Mouse (Mus musculus) ES-E14 (cell line): ENCODE measurements around the gene Arid2. TPM values are rescaled to one million over a fixed set of nuclear protein-coding genes. Genes with fewer than 3 reads are reported as not detected.
A peak's percentile ranks its signal among the peaks of the same experiment; 100 is the strongest.
"Not testable (repeated sequence)": the region's sequence is repeated elsewhere in the genome, so short reads cannot be mapped to it uniquely, and the experiment has no call there.

Source experiments
- DNase-seq: peaks from one replicate; pipeline ENCODE4 v3.0.0-alpha.2; 2013; ENCODE audit warnings: low read depth, low spot score
- H3K27ac ChIP-seq: 2 replicates; pipeline ENCODE4 v1.5.1; 2012; ENCODE audit warnings: low read depth, mild to moderate bottlenecking, low read length, moderate library complexity, mixed read lengths; ENCODE audit not compliant: poor library complexity, insufficient read depth, severe bottlenecking
- H3K36me3 ChIP-seq: 2 replicates; pipeline ENCODE4 v1.6.1; 2012; ENCODE audit warnings: mild to moderate bottlenecking, low read length, moderate library complexity, mixed read lengths; ENCODE audit not compliant: control insufficient read depth, poor library complexity, insufficient read depth, severe bottlenecking
- H3K4me1 ChIP-seq, 2 experiments: fragments of 150-350 bp in 1 of 2; sonication (generic) in 1 of 2; 2 replicates each; pipeline ENCODE4 v1.6.1; 2012; ENCODE audit warnings: low read length in 2 of 2, mild to moderate bottlenecking in 1 of 2, mixed read lengths in 1 of 2; ENCODE audit not compliant: control insufficient read depth in 2 of 2, insufficient read depth in 2 of 2, poor library complexity in 1 of 2
- H3K4me3 ChIP-seq, 2 experiments: fragments of 150-350 bp in 1 of 2; sonication (generic) in 1 of 2; 2 replicates each; pipeline ENCODE4 v1.5.1; 2012; ENCODE audit warnings: low read length in 2 of 2, low read depth in 1 of 2, mild to moderate bottlenecking in 1 of 2, mixed read lengths in 1 of 2; ENCODE audit not compliant: insufficient read depth in 1 of 2, poor library complexity in 1 of 2, severe bottlenecking in 1 of 2
- H3K9ac ChIP-seq: 2 replicates; pipeline ENCODE4 v1.6.1; 2012; ENCODE audit warnings: low read depth, mild to moderate bottlenecking, low read length, mixed read lengths; ENCODE audit not compliant: poor library complexity, insufficient read depth, severe bottlenecking
- H3K9me3 ChIP-seq: fragments of 150-350 bp; sonication (generic); 2 replicates; pipeline ENCODE4 v1.6.1; 2012; ENCODE audit warnings: low read depth, mild to moderate bottlenecking, low read length; ENCODE audit not compliant: control insufficient read depth, insufficient read depth
- CHD2 ChIP-seq: IDR thresholded peaks from 2 replicates; pipeline ENCODE4 v1.6.1; 2014; ENCODE audit warnings: mild to moderate bottlenecking, low read depth, low read length, inconsistent platforms
- HCFC1 ChIP-seq: IDR thresholded peaks from 2 replicates; pipeline ENCODE4 v1.6.1; 2012; ENCODE audit warnings: low read length, inconsistent platforms, borderline replicate concordance; ENCODE audit not compliant: insufficient read depth
- MAFK ChIP-seq: IDR thresholded peaks from 2 replicates; pipeline ENCODE4 v1.6.1; 2014; ENCODE audit warnings: mild to moderate bottlenecking, low read depth, low read length, inconsistent platforms; ENCODE audit not compliant: insufficient read depth
- ZC3H11A ChIP-seq: IDR thresholded peaks from 2 replicates; pipeline ENCODE4 v1.6.1; 2012; ENCODE audit warnings: low read depth, mild to moderate bottlenecking, inconsistent platforms, low read length, borderline replicate concordance
- ZNF384 ChIP-seq: IDR thresholded peaks from 2 replicates; pipeline ENCODE4 v1.6.1; 2012; ENCODE audit warnings: low read depth, low read length, inconsistent platforms
- in situ Hi-C, 2 experiments: fragments of 600-800 bp; cut with MboI; formaldehyde crosslinking; loops; one replicate each; pipeline ENCODE4 v1.15.1; 2025; ENCODE audit warnings: low sequenced_read_pairs in 2 of 2, inconsistent platforms in 1 of 2; ENCODE audit not compliant: unreplicated experiment in 2 of 2
- total RNA-seq: library from RNA; depleted of rRNA; stranded (reverse); fragments of 300-350 nt; gene quantifications from 2 replicates; pipeline ENCODE4 v1.2.3, GENCODE M21; 2012; rRNA removed

Gene Arid2
- total RNA-seq, 1 experiment = 33.2 TPM

GRCm38 (mm10) chr15:96434202-96434601 is 146.9 kb downstream of the Arid2 start:
- Histone ChIP-seq H3K9me3 (no peaks in the 10 kb centered on the region), H3K27ac (no peak overlapping the region), H3K9ac (no peak overlapping the region), H3K4me3 (no peak overlapping the region), H3K4me1 (peaks cover 0 to 2% of the 10 kb centered on the region in 2 experiments; a peak in 1 of 4 replicates), H3K36me3 (peaks cover 4% of the 10 kb centered on the region)
- in situ Hi-C loops = no loop called here
- no peak for TF ChIP-seq ZNF384
- no peak for DNase-seq

GRCm38 (mm10) chr15:96441480-96441879 is 154.2 kb downstream of the Arid2 start:
- H3K4me3 ChIP-seq, H3K9ac ChIP-seq, H3K9me3 ChIP-seq, H3K4me1 ChIP-seq, H3K27ac ChIP-seq, H3K36me3 ChIP-seq, in situ Hi-C loops: not testable (repeated sequence)
- DNase-seq = peak; percentile 30

- TF ChIP-seq CHD2 (no peak), MAFK (no peak), HCFC1 (no peak), ZC3H11A (no peak), ZNF384 (no peak)
Measured at GRCm38 (mm10) chr15:96446785-96447184, 159.5 kb downstream of the Arid2 start.

GRCm38 (mm10) chr15:96448656-96449299 is 161.5 kb downstream of the Arid2 start:
- Histone ChIP-seq H3K27ac (no peak overlapping the region), H3K36me3 (peaks cover 13% of the 10 kb centered on the region; the same call in 1 of the 2 replicates), H3K4me1 (peaks cover 0 to 7% of the 10 kb centered on the region in 2 experiments; a peak in 1 of 4 replicates), H3K9ac (no peak overlapping the region), H3K4me3 (no peak overlapping the region), H3K9me3 (no peaks in the 10 kb centered on the region)
- DNase-seq = no peak
- TF ChIP-seq ZNF384 (no peak), MAFK (no peak), ZC3H11A (no peak), CHD2 (no peak), HCFC1 (no peak)
- in situ Hi-C loops = no loop called here

More at GRCm38 (mm10) chr15:96446785-96447184, 159.5 kb downstream of the Arid2 start:
- no peak for DNase-seq
- H3K4me1 ChIP-seq = peaks cover 0 to 4% of the 10 kb centered on the region in 2 experiments; a peak in 1 of 4 replicates
- peaks cover 9% of the 10 kb centered on the region; the same call in 1 of the 2 replicates for H3K36me3 ChIP-seq
- in situ Hi-C loops = no loop called here
- no peaks in the 10 kb centered on the region for H3K9me3 ChIP-seq
- H3K27ac ChIP-seq = no peak overlapping the region
- no peak overlapping the region for H3K4me3 ChIP-seq
- H3K9ac ChIP-seq = no peak overlapping the region

- Histone ChIP-seq H3K4me3 (no peak overlapping the region), H3K27ac (no peak overlapping the region), H3K36me3 (peaks cover 11% of the 10 kb centered on the region; the same call in 1 of the 2 replicates), H3K9ac (no peak overlapping the region), H3K4me1 (peaks cover 0 to 11% of the 10 kb centered on the region in 2 experiments; a peak in 2 of 4 replicates), H3K9me3 (no peaks in the 10 kb centered on the region)
- in situ Hi-C loops = no loop called here
- DNase-seq = no peak
- no peak for TF ChIP-seq HCFC1
- no peak for TF ChIP-seq CHD2
- TF ChIP-seq ZC3H11A = no peak
- TF ChIP-seq MAFK = no peak
- TF ChIP-seq ZNF384 = no peak
Measured at GRCm38 (mm10) chr15:96453346-96453745, 166.0 kb downstream of the Arid2 start.

Other genes with a start within 250 kb of the Arid2 start
- 57.4 and 92.7 TPM in 2 replicates for gene Scaf11, start 173.3 kb downstream of the Arid2 start, total RNA-seq